Mouse (Mus musculus) hindbrain, embryonic 16.5 days (tissue): ENCODE measurements at regions not wholly inside any gene's neighbourhood (a gene's known extent, or its start where the extent isn't known, plus 50 kb on each side); places are given as distances from the start of the nearest gene placed in this dataset.

Experiments used
- ATAC-seq: fragments of 200-750 bp; cut with Nextera tagmentation; 2 replicates; pipeline ENCODE4 v1.8.0; 2017; ENCODE audit warnings: moderate TSS enrichment, moderate library complexity
- H3K27ac ChIP-seq: fragments of 300-500 bp; sonication (generic); 2 replicates; pipeline ENCODE4 v1.5.1; 2014; ENCODE audit warnings: low read depth, mild to moderate bottlenecking, control low read depth, low read length, moderate library complexity
- H3K27me3 ChIP-seq: fragments of 300-500 bp; sonication (generic); replicated peaks from 2 replicates; pipeline ENCODE4 v1.6.1; 2014; ENCODE audit warnings: low read length; ENCODE audit not compliant: control insufficient read depth, insufficient read depth
- H3K36me3 ChIP-seq: fragments of 300-500 bp; sonication (generic); 2 replicates; pipeline ENCODE4 v1.6.1; 2014; ENCODE audit warnings: mild to moderate bottlenecking, low read length, moderate library complexity, mixed read lengths; ENCODE audit not compliant: control insufficient read depth, insufficient read depth
- H3K4me1 ChIP-seq: fragments of 300-500 bp; sonication (generic); 2 replicates; pipeline ENCODE4 v1.6.1; 2014; ENCODE audit warnings: low read depth, low read length; ENCODE audit not compliant: control insufficient read depth, insufficient read depth
- H3K4me2 ChIP-seq: fragments of 300-500 bp; sonication (generic); 2 replicates; pipeline ENCODE4 v1.6.1; 2014; ENCODE audit warnings: mild to moderate bottlenecking, low read length, control low read depth, moderate library complexity
- H3K4me3 ChIP-seq: fragments of 300-500 bp; sonication (generic); 2 replicates; pipeline ENCODE4 v1.5.1; 2014; ENCODE audit warnings: mild to moderate bottlenecking, low read length, control low read depth, moderate library complexity
- H3K9ac ChIP-seq: fragments of 300-500 bp; sonication (generic); 2 replicates; pipeline ENCODE4 v1.6.1; 2014; ENCODE audit warnings: low read depth, mild to moderate bottlenecking, control low read depth, low read length, moderate library complexity
- H3K9me3 ChIP-seq: fragments of 300-500 bp; sonication (generic); 2 replicates; pipeline ENCODE4 v1.6.1; 2014; ENCODE audit warnings: mild to moderate bottlenecking, low read length, moderate library complexity; ENCODE audit not compliant: control insufficient read depth
- WGBS: fragments of 180-500 bp; shearing (Covaris S2); extraction: QIAGEN DNeasy Blood & Tissue Kit; methylation state at CpG from one replicate; pipeline ENCODE4 v1.1.7; 2014; 5-methylcytosine and 5-hydroxymethylcytosine counted together

GRCm38 (mm10) chr11:19616520-19616919, 307.7 kb upstream of the Spred2 start:
- no peak overlapping the region for H3K4me3 ChIP-seq
- ATAC-seq: no peak
- H3K9me3 ChIP-seq: no peaks in the 10 kb centered on the region
- H3K4me2 ChIP-seq: no peak overlapping the region
- no peaks in the 10 kb centered on the region for H3K27me3 ChIP-seq
- no peak overlapping the region for H3K27ac ChIP-seq
- 55% methylated on average over 4 of the region's 4 CpGs for WGBS
- H3K9ac ChIP-seq: no peak overlapping the region
- H3K4me1 ChIP-seq: no peaks in the 10 kb centered on the region
- no peaks in the 10 kb centered on the region for H3K36me3 ChIP-seq

GRCm38 (mm10) chr11:19619494-19619893, 304.7 kb upstream of the Spred2 start:
- no peak overlapping the region for H3K9ac ChIP-seq
- H3K36me3 ChIP-seq: no peaks in the 10 kb centered on the region
- no peaks in the 10 kb centered on the region for H3K27me3 ChIP-seq
- H3K9me3 ChIP-seq: no peaks in the 10 kb centered on the region
- H3K4me1 ChIP-seq: no peaks in the 10 kb centered on the region
- ATAC-seq: no peak
- H3K4me3 ChIP-seq: no peak overlapping the region
- H3K4me2 ChIP-seq: no peak overlapping the region
- H3K27ac ChIP-seq: no peak overlapping the region
- 79% methylated on average over 13 of the region's 13 CpGs for WGBS

GRCm38 (mm10) chr11:19631055-19631695, 293.0 kb upstream of the Spred2 start:
- H3K4me3 ChIP-seq: no peak overlapping the region
- WGBS: 78% methylated on average over 6 of the region's 6 CpGs
- no peaks in the 10 kb centered on the region for H3K36me3 ChIP-seq
- no peak overlapping the region for H3K4me2 ChIP-seq
- H3K9ac ChIP-seq: no peak overlapping the region
- H3K9me3 ChIP-seq: no peaks in the 10 kb centered on the region
- ATAC-seq: no peak
- H3K27ac ChIP-seq: no peak overlapping the region
- no peaks in the 10 kb centered on the region for H3K27me3 ChIP-seq
- H3K4me1 ChIP-seq: no peaks in the 10 kb centered on the region

GRCm38 (mm10) chr11:19632477-19632876, 291.7 kb upstream of the Spred2 start:
- 87% methylated on average over 5 of the region's 5 CpGs for WGBS

GRCm38 (mm10) chr11:19633621-19634020, 290.6 kb upstream of the Spred2 start:
- no peak for ATAC-seq
- 88% methylated on average over 5 of the region's 5 CpGs for WGBS
- H3K27ac ChIP-seq: no peak overlapping the region

More at GRCm38 (mm10) chr11:19632477-19632876, 291.7 kb upstream of the Spred2 start:
- Histone ChIP-seq H3K9ac (no peak overlapping the region), H3K4me1 (no peaks in the 10 kb centered on the region), H3K27me3 (no peaks in the 10 kb centered on the region), H3K4me3 (no peak overlapping the region), H3K27ac (no peak overlapping the region), H3K9me3 (no peaks in the 10 kb centered on the region), H3K4me2 (no peak overlapping the region), H3K36me3 (no peaks in the 10 kb centered on the region)
- ATAC-seq: no peak

GRCm38 (mm10) chr11:19641153-19641552, 283.0 kb upstream of the Spred2 start:
- H3K9ac ChIP-seq: no peak overlapping the region
- H3K4me2 ChIP-seq: no peak overlapping the region
- H3K4me3 ChIP-seq: no peak overlapping the region
- H3K4me1 ChIP-seq: no peaks in the 10 kb centered on the region
- WGBS: 81% methylated on average over 8 of the region's 8 CpGs
- no peaks in the 10 kb centered on the region for H3K27me3 ChIP-seq
- no peaks in the 10 kb centered on the region for H3K36me3 ChIP-seq
- no peaks in the 10 kb centered on the region for H3K9me3 ChIP-seq
- H3K27ac ChIP-seq: no peak overlapping the region
- ATAC-seq: no peak

More at GRCm38 (mm10) chr11:19633621-19634020, 290.6 kb upstream of the Spred2 start:
- no peaks in the 10 kb centered on the region for H3K36me3 ChIP-seq
- no peaks in the 10 kb centered on the region for H3K4me1 ChIP-seq
- no peak overlapping the region for H3K9ac ChIP-seq
- no peaks in the 10 kb centered on the region for H3K27me3 ChIP-seq
- H3K4me3 ChIP-seq: no peak overlapping the region
- H3K4me2 ChIP-seq: no peak overlapping the region
- H3K9me3 ChIP-seq: no peaks in the 10 kb centered on the region

GRCm38 (mm10) chr11:19644116-19644795, 279.9 kb upstream of the Spred2 start:
- Histone ChIP-seq H3K4me1 (no peaks in the 10 kb centered on the region), H3K9ac (no peak overlapping the region), H3K4me2 (no peak overlapping the region), H3K4me3 (no peak overlapping the region), H3K27me3 (no peaks in the 10 kb centered on the region), H3K9me3 (no peaks in the 10 kb centered on the region), H3K27ac (no peak overlapping the region), H3K36me3 (no peaks in the 10 kb centered on the region)
- 65% methylated on average over 7 of the region's 7 CpGs for WGBS
- ATAC-seq: no peak

GRCm38 (mm10) chr11:19645106-19645505, 279.1 kb upstream of the Spred2 start:
- Histone ChIP-seq H3K9ac (no peak overlapping the region), H3K27me3 (no peaks in the 10 kb centered on the region), H3K4me1 (no peaks in the 10 kb centered on the region), H3K4me2 (no peak overlapping the region), H3K9me3 (no peaks in the 10 kb centered on the region), H3K27ac (no peak overlapping the region), H3K4me3 (no peak overlapping the region), H3K36me3 (no peaks in the 10 kb centered on the region)
- WGBS: 74% methylated on average over 5 of the region's 5 CpGs
- ATAC-seq: no peak

GRCm38 (mm10) chr11:19651522-19651921, 272.7 kb upstream of the Spred2 start:
- ATAC-seq: no peak
- H3K4me1 ChIP-seq: no peaks in the 10 kb centered on the region
- no peak overlapping the region for H3K4me2 ChIP-seq
- no peak overlapping the region for H3K27ac ChIP-seq
- no peaks in the 10 kb centered on the region for H3K27me3 ChIP-seq
- WGBS: 93% methylated on average over 6 of the region's 6 CpGs
- no peaks in the 10 kb centered on the region for H3K9me3 ChIP-seq
- no peak overlapping the region for H3K4me3 ChIP-seq
- H3K9ac ChIP-seq: no peak overlapping the region
- H3K36me3 ChIP-seq: no peaks in the 10 kb centered on the region
